Mouse (Mus musculus): ENCODE measurements at regions not wholly inside any gene's neighbourhood (a gene's known extent, or its start where the extent isn't known, plus 50 kb on each side); places are given as distances from the start of the nearest gene placed in this dataset.

- DNase-seq (ENCODE audit: low spot score): no peak
- 65% methylated on average over 13 of the region's 13 CpGs for WGBS
- Histone ChIP-seq H3K27me3 (ENCODE audit: insufficient read depth, poor library complexity, severe bottlenecking) (peaks cover 5% of the 10 kb centered on the region; the same call in 1 of the 2 replicates), H3K4me3 (no peak overlapping the region), H3K36me3 (no peaks in the 10 kb centered on the region), H3K9me3 (no peaks in the 10 kb centered on the region), H3K27ac (no peak overlapping the region), H3K4me1 (no peaks in the 10 kb centered on the region)
Measured at GRCm38 (mm10) chr11:82508564-82508963, 119.9 kb downstream of the Tmem132e start.

Measured in heart, embryonic 10.5 days (tissue).